Mouse (Mus musculus): ENCODE measurements at regions not wholly inside any gene's neighbourhood (a gene's known extent, or its start where the extent isn't known, plus 50 kb on each side); places are given as distances from the start of the nearest gene placed in this dataset.

- no peak for TF ChIP-seq POLR2A (IDR thresholded peaks at IDR 0.05; ENCODE audit: borderline replicate concordance, control insufficient read depth, low read depth, low read length)
- no peak for TF ChIP-seq CTCF (IDR thresholded peaks at IDR 0.05; ENCODE audit: control insufficient read depth, insufficient read depth, low read length)
Observed at GRCm38 (mm10) chr5:106376781-106377525, 81.0 kb downstream of the Barhl2 start.
